Mouse (Mus musculus) gastrocnemius, postnatal 36 days (tissue): Measurements from ENCODE around the gene Ewsr1. TPM values are rescaled to one million over a fixed set of nuclear protein-coding genes. Genes with fewer than 3 reads are reported as not detected.
A peak's percentile ranks its signal among the peaks of the same experiment; 100 is the strongest.

Experiments used
- DNase-seq, 2 experiments: peaks; one replicate each; pipeline ENCODE4 v3.0.0; 2022
- intact Hi-C: fragments of 180-260 bp; cut with DNase I; formaldehyde crosslinking; loops from one replicate; pipeline ENCODE4 v1.15.1; 2025
- long read RNA-seq, 2 experiments: library from polyadenylated mRNA; stranded (forward); transcript quantifications; one replicate each; pipeline ENCODE4 v2.0.0; 2021
- total RNA-seq, 2 experiments: library from RNA; stranded (reverse); gene quantifications; 2 replicates each; pipeline ENCODE4 v1.2.3; 2021

The Ewsr1 gene
- total RNA-seq = 10 to 100 TPM; 70.7 to 92.0 TPM
- long read RNA-seq, experiment 1, transcript Ewsr1-203 (17 exons, 2,588 nt) = major isoform, 16 of 79 reads
- long read RNA-seq, experiment 1, partial matches to known transcripts = 54 of 79 reads
- long read RNA-seq, experiment 1, other reads (novel, unspliced or antisense) = 8 of 79 reads
- long read RNA-seq, experiment 2, transcript Ewsr1-203 (17 exons, 2,588 nt) = major isoform, 26 of 132 reads
- long read RNA-seq, experiment 2, partial matches to known transcripts = 76 of 132 reads
- long read RNA-seq, experiment 2, other reads (novel, unspliced or antisense) = 26 of 132 reads

DNA sequence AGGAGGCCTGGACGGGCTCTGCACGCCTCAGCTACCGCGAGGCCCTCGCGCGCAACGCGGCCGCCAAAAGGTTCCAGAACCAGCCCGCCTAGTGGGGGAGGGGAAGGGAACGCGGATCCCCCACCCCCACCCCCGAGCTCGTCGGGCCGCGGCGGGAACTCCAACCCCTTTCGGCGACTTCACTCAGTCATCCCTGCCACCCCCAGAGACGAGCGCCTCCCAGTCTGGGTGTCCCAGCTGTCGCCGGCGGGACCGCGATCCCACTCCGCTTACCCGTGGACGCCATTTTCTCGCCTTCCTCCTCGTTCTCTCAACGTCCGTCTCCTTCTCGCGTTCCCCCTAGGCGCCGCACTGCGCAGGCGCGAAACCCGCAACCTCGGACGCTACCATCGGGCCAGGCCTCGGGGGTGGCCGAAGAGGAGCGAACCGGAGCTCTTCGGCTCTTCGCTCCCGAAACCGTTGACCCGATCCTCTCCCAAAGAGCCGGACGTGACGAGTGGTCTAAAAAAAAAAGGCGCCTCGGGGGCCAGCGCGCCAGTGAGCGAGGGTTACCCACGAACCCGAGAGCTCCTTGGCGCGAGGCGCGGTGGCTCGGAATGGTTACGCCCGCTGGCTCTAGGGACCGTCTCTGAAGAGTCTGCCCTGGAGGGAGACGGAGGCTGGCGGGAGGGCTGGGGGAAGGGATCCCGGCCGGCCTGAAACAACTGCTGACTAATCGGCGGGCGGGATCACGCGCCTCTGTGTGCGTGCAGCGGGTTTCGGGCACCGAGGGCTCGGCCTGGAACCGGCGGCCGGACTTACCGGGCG is at the start of gene Ewsr1, which contains the start of gene Rhbdd3:
Gene Ewsr1, minus strand, starts transcription at position 531 of the 807 bp plus-strand sequence.
Gene Rhbdd3, plus strand, starts transcription at position 191 of the 807 bp plus-strand sequence.
- intact Hi-C loops = loop anchor here (1.0 to 2.0 kb wide), 2 partner anchors 23 to 34 kb away; partner anchors contain the start of gene Gas2l1
- peak; percentile 95 to 99 for DNase-seq

- intact Hi-C loops = no loop called here
- no peak for DNase-seq
These were observed 46.5 kb upstream of the Ewsr1 start for GRCm38 (mm10) chr11:5145600-5145999.

GRCm38 (mm10) chr11:5141965-5142364 is 42.9 kb upstream of the Ewsr1 start:
- no peak for DNase-seq
- intact Hi-C loops = no loop called here

DNA sequence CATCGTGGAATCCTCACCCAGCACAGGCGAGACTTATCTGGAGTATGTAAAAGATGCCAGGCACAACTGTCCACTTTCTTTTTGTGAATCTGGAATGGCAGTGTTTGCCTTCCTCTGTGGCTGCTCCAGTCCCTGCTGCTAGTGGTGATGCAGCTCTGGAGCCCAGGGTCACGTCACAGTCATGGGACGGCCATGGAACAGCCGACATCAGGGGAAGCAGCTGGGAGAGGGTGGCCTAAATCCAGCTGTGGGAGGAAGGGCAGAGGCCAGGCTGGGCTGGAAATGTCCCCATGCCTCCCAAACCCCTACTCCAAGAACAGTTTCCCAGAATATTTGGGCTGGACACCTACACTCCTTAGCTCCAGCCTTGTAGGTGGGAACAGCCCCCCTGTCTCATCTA is 42.2 kb upstream of the Ewsr1 start:
- no peak for DNase-seq
- intact Hi-C loops = no loop called here

DNA sequence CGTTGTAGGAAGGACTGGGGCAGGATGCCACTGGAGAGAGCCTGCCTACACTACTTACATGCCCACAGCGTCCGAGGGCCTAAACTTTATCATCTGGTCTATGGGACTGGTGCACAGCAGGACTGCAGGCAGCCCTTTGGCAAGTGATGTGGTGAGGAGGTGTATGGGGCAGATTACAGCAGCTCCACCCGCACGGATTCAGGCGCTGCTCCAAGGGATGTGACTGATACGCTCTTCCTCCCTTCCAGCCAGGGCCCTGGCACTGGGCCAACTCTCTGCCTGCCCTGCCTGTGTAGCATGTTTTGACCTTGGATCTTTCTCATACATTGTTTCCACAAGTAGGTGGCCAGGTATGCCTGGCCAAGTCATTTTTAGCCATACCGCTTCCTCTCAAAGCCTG is 41.6 kb upstream of the Ewsr1 start:
- DNase-seq = peak; percentile 58 to 72
- intact Hi-C loops = no loop called here

DNA sequence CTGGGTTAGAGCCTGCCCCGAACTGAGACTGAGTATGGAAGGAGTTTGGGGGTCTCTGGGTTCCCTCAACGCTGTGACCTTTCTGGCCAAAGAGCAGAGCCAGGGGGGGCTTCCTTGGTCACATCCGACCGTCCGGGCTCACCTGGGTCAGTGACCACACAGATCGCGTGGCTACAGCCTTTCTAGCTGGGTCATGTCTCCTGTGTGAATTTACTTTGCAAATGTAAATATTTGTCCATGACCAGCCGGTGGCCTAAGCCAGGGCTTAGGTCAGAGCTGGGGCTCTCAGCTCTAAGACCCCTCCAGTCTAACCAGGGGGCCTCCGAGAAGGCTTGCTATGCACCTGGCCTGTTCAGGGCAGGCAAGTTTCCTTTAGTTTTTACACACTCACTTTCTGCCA is 40.3 kb upstream of the Ewsr1 start:
- DNase-seq = no peak
- intact Hi-C loops = no loop called here

DNA sequence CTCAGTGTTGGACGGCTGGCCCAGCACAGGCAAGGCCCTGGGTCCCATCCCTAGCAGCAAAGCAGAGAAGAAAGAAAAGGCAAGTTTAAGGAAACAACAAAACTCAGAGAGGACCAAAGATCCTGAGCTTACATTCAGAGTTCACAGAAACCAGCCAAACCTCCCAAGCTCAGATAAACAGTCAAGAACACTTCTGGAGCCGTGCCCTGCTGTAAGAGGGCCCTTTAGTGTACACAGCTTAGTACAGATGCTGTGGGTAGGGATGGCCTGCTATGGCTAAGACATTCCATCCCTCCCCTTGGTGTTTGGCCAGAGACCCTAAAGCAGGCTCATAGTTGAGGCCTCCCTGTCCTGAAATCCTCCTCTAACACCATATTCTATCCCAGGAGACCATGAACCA is 39.6 kb upstream of the Ewsr1 start:
- no peak for DNase-seq
- intact Hi-C loops = no loop called here

- intact Hi-C loops = no loop called here
- DNase-seq = peak; percentile 37 to 39
These were observed 36.8 kb upstream of the Ewsr1 start for GRCm38 (mm10) chr11:5135914-5136313.

- intact Hi-C loops = no loop called here
- no peak for DNase-seq
These were observed 33.7 kb upstream of the Ewsr1 start for GRCm38 (mm10) chr11:5132751-5133150.

GRCm38 (mm10) chr11:5130111-5130665 is 31.1 kb upstream of the Ewsr1 start:
- no peak for DNase-seq
- intact Hi-C loops = no loop called here

GRCm38 (mm10) chr11:5129035-5129480 is 30.0 kb upstream of the Ewsr1 start:
- intact Hi-C loops = no loop called here

GRCm38 (mm10) chr11:5125713-5126112 is 26.6 kb upstream of the Ewsr1 start:
- intact Hi-C loops = no loop called here
- no peak for DNase-seq

More at GRCm38 (mm10) chr11:5129035-5129480, 30.0 kb upstream of the Ewsr1 start:
- no peak for DNase-seq

GRCm38 (mm10) chr11:5114931-5115581 is 16.0 kb upstream of the Ewsr1 start:
- intact Hi-C loops = loop anchor here (5.0 to 10.0 kb wide), 3 partner anchors 47 to 357 kb away; partner anchors contain the start of gene Kremen1
- DNase-seq = peak; percentile 80 to 81

DNA sequence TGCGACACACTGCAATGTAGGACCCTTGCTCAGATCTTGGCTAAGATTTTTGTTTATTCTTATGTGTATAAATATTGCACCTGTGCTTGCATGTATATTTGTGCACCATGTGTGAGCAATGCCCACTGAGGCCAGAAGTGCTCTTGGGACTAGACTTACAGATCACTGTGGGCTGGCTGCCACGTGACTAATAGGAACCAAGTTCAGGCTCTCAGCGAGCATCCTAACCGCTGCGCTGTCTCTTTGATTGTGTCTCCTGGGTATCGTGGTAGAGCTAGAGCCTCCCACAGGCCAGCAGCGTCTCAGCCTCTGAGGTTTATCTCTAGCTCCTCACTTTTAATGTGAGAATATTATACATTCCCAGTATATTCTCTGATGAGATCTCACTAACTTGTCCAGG is 14.6 kb upstream of the Ewsr1 start:
- intact Hi-C loops = loop anchor here (10.0 kb wide), 1 partner anchor 151 kb away; the partner anchor contains the start of gene Kremen1
- DNase-seq = no peak

- no peak for DNase-seq
- intact Hi-C loops = no loop called here
These were observed 10.4 kb upstream of the Ewsr1 start for GRCm38 (mm10) chr11:5109441-5109840.

GRCm38 (mm10) chr11:5103986-5104509 is 5.0 kb upstream of the Ewsr1 start:
- DNase-seq = no peak
- intact Hi-C loops = no loop called here

- DNase-seq = no peak
- intact Hi-C loops = no loop called here
These were observed 3.3 kb upstream of the Ewsr1 start for GRCm38 (mm10) chr11:5102384-5102783.

GRCm38 (mm10) chr11:5101641-5102040 is 2.6 kb upstream of the Ewsr1 start:
- intact Hi-C loops = no loop called here
- DNase-seq = no peak

- no peak for DNase-seq
- intact Hi-C loops = no loop called here
These were observed 1.7 kb upstream of the Ewsr1 start for GRCm38 (mm10) chr11:5100801-5101200.

GRCm38 (mm10) chr11:5100283-5100682 is 1.2 kb upstream of the Ewsr1 start:
- intact Hi-C loops = no loop called here

More at GRCm38 (mm10) chr11:5100283-5100682, 1.2 kb upstream of the Ewsr1 start:
- DNase-seq = no peak
